In the genomic region with DNA sequence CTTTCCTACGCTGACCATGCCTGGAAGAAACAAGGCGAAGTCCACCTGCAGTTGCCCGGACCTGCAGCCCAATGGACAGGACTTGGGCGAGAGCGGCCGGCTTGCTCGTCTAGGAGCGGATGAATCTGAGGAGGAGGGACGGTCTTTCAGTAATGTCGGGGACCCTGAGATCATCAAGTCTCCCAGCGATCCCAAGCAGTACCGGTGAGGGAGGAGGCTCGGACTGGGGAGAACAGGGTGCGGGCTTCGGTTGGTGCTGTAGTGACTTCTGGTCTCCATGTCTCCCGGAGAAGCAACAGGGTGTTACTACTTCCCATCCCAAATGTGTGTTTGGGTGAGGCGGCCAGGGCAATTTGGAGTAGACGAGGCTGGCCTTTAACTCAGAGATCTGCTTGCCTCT, we compare ENCODE assay signal across 8 mouse cellular contexts. TPM values are rescaled to one million over a fixed set of nuclear protein-coding genes. Genes with fewer than 3 reads are reported as not detected.
DNase-seq lines count a peak whose midpoint lies in the region; ATAC-seq and TF ChIP-seq lines count a peak whose summit lies in the region.

No protein-coding gene starts in this region.

- peak overlapping the region; percentile 92 for H3K4me2 ChIP-seq in heart, embryonic 12.5 days
- H3K4me2 ChIP-seq in limb, embryonic 15.5 days, result peak overlapping the region; percentile 74
- H3K4me2 ChIP-seq in stomach, embryonic 14.5 days (replicated peaks; ENCODE audit: low read depth, low read length), result peak overlapping the region; percentile 55

- peak overlapping the region; percentile 96 for H3K27ac ChIP-seq in heart, embryonic 12.5 days (ENCODE audit: poor library complexity, severe bottlenecking)
- H3K27ac ChIP-seq in ES-Bruce4 (ENCODE audit: insufficient read depth, low read length), result no peak overlapping the region
- H3K27ac ChIP-seq in limb, embryonic 15.5 days, result peak overlapping the region; percentile 94
- H3K27ac ChIP-seq in stomach, embryonic 14.5 days (ENCODE audit: low read length), result peak overlapping the region; percentile 95

- 1% methylated on average over 18 of the region's 18 CpGs for WGBS in heart, embryonic 12.5 days
- WGBS in limb, embryonic 15.5 days, result under 1% methylated on average over 18 of the region's 18 CpGs
- under 1% methylated on average over 18 of the region's 18 CpGs for WGBS in stomach, embryonic 14.5 days

- no peak for TF ChIP-seq CTCF in ES-Bruce4 (IDR thresholded peaks at IDR 0.05; ENCODE audit: low read depth, low read length)

- H3K27me3 ChIP-seq in heart, embryonic 12.5 days (replicated peaks), result no peaks in the 10 kb centered on the region
- no peaks in the 10 kb centered on the region for H3K27me3 ChIP-seq in ES-Bruce4 (ENCODE audit: control insufficient read depth, insufficient read depth, low read length, poor library complexity, severe bottlenecking)
- peaks cover 4% of the 10 kb centered on the region for H3K27me3 ChIP-seq in erythroblast, embryonic 14.5 days (ENCODE audit: control insufficient read depth)
- no peaks in the 10 kb centered on the region for H3K27me3 ChIP-seq in limb, embryonic 15.5 days
- H3K27me3 ChIP-seq in stomach, embryonic 14.5 days (ENCODE audit: control insufficient read depth, insufficient read depth, low read length), result no peaks in the 10 kb centered on the region

- peaks cover 11% of the 10 kb centered on the region for H3K36me3 ChIP-seq in heart, embryonic 12.5 days
- peaks cover 10% of the 10 kb centered on the region for H3K36me3 ChIP-seq in ES-Bruce4 (ENCODE audit: control insufficient read depth, insufficient read depth, low read length, poor library complexity, severe bottlenecking)
- peaks cover 24% of the 10 kb centered on the region for H3K36me3 ChIP-seq in erythroblast, embryonic 14.5 days (ENCODE audit: control insufficient read depth)
- no peaks in the 10 kb centered on the region; the same call in 1 of the 2 replicates for H3K36me3 ChIP-seq in limb, embryonic 15.5 days
- no peaks in the 10 kb centered on the region; the same call in 1 of the 2 replicates for H3K36me3 ChIP-seq in stomach, embryonic 14.5 days (ENCODE audit: control insufficient read depth, insufficient read depth, low read length)

- no peak for DNase-seq in heart, postnatal 36 days
- DNase-seq in kidney, adult 18-20 months, result no peak

- intact Hi-C loops in heart, postnatal 36 days (cut with DNase I), result no loop called here

- ATAC-seq in heart, embryonic 12.5 days (ENCODE audit: insufficient number of reproducible peaks, low FRiP score), result peak; percentile 55
- no peak; the same call in 1 of the 2 replicates for ATAC-seq in limb, embryonic 15.5 days (ENCODE audit: insufficient number of reproducible peaks, low FRiP score, low TSS enrichment, low read depth)
- peak; percentile 26; the same call in 1 of the 2 replicates for ATAC-seq in stomach, embryonic 14.5 days (ENCODE audit: insufficient number of reproducible peaks, insufficient read depth, low FRiP score, low read depth)
- no peak; the same call in 1 of the 2 replicates for ATAC-seq in granulocyte monocyte progenitor cell, adult 5-6 weeks (replicated peaks; ENCODE audit: poor library complexity, severe bottlenecking)

- peak overlapping the region; percentile 97 for H3K4me3 ChIP-seq in heart, embryonic 12.5 days
- H3K4me3 ChIP-seq in ES-Bruce4 (ENCODE audit: low read depth, low read length), result peak overlapping the region; percentile 98
- peak overlapping the region; percentile 80 for H3K4me3 ChIP-seq in erythroblast, embryonic 14.5 days (replicated peaks)
- H3K4me3 ChIP-seq in limb, embryonic 15.5 days, result peak overlapping the region; percentile 76
- peak overlapping the region; percentile 89 for H3K4me3 ChIP-seq in stomach, embryonic 14.5 days (ENCODE audit: low read depth, low read length)

- H3K9ac ChIP-seq in heart, embryonic 12.5 days, result peak overlapping the region; percentile 93
- H3K9ac ChIP-seq in ES-Bruce4 (ENCODE audit: low read depth, poor library complexity, severe bottlenecking), result peak overlapping the region; percentile 87
- H3K9ac ChIP-seq in limb, embryonic 15.5 days, result peak overlapping the region; percentile 63
- peak overlapping the region; percentile 87 for H3K9ac ChIP-seq in stomach, embryonic 14.5 days (replicated peaks; ENCODE audit: low read depth, low read length)

- no peaks in the 10 kb centered on the region for H3K9me3 ChIP-seq in heart, embryonic 12.5 days (replicated peaks)
- H3K9me3 ChIP-seq in ES-Bruce4 (replicated peaks; ENCODE audit: control insufficient read depth, insufficient read depth, low read length, poor library complexity, severe bottlenecking), result no peaks in the 10 kb centered on the region
- H3K9me3 ChIP-seq in erythroblast, embryonic 14.5 days (ENCODE audit: control insufficient read depth, low read length), result no peaks in the 10 kb centered on the region
- no peaks in the 10 kb centered on the region for H3K9me3 ChIP-seq in limb, embryonic 15.5 days
- no peaks in the 10 kb centered on the region for H3K9me3 ChIP-seq in stomach, embryonic 14.5 days (ENCODE audit: control insufficient read depth, low read depth, low read length)

- H3K4me1 ChIP-seq in heart, embryonic 12.5 days (replicated peaks), result peaks cover 8% of the 10 kb centered on the region; the same call in 1 of the 2 replicates
- no peaks in the 10 kb centered on the region for H3K4me1 ChIP-seq in ES-Bruce4 (ENCODE audit: control insufficient read depth, insufficient read depth, low read length)
- peaks cover 29% of the 10 kb centered on the region for H3K4me1 ChIP-seq in erythroblast, embryonic 14.5 days (ENCODE audit: control insufficient read depth)
- H3K4me1 ChIP-seq in limb, embryonic 15.5 days, result peaks cover 9% of the 10 kb centered on the region; the same call in 1 of the 2 replicates
- peaks cover 9% of the 10 kb centered on the region; the same call in 1 of the 2 replicates for H3K4me1 ChIP-seq in stomach, embryonic 14.5 days (ENCODE audit: control insufficient read depth, insufficient read depth, low read length)

- TF ChIP-seq EP300 in ES-Bruce4 (IDR thresholded peaks at IDR 0.05; ENCODE audit: insufficient read depth, low read depth, low read length), result no peak

- no peak for TF ChIP-seq POLR2A in ES-Bruce4 (IDR thresholded peaks at IDR 0.05; ENCODE audit: insufficient read depth, low read length)

RNA-seq across cellular contexts. Expression of gene Nrd1, which starts 0.5 kb away (rescaled TPM):
- polyA plus RNA-seq in heart, embryonic 12.5 days (2016; fragmentation: Nextera tagmentation; extraction: Ambion mirVana), result 67.1 and 70.0 TPM in 2 replicates
- total RNA-seq in heart, postnatal 36 days (2021), result 100 to 1,000 TPM; 132 to 133 TPM
- 199 and 231 TPM in 2 replicates for polyA plus RNA-seq in ES-Bruce4 (2011; ENCODE audit: insufficient read depth, insufficient read length, low read depth, missing spikeins)
- 3.9 and 4.5 TPM in 2 replicates for polyA plus RNA-seq in erythroblast, embryonic 14.5 days (2012)
- 66.5 and 73.4 TPM in 2 replicates for polyA plus RNA-seq in limb, embryonic 15.5 days (2015; fragmentation: Nextera tagmentation; extraction: Ambion mirVana)
- polyA plus RNA-seq in stomach, embryonic 14.5 days (2014; fragmentation: Nextera tagmentation; extraction: Ambion mirVana), result 56.5 and 60.1 TPM in 2 replicates
- total RNA-seq in granulocyte monocyte progenitor cell, adult 5-6 weeks (2014; fragmentation: Nextera tagmentation), result 101 and 106 TPM in 2 replicates
- 88.4 and 119 TPM in 2 replicates for total RNA-seq in granulocyte monocyte progenitor cell, adult 5-6 weeks (2017)

Comparison
In these comparisons a context has a peak if more than half of its experiments do, and no peak if none do; other contexts are left out.
1. ATAC-seq: peak in heart, embryonic 12.5 days (single experiment) and stomach, embryonic 14.5 days (single experiment); none in limb, embryonic 15.5 days (single experiment) and granulocyte monocyte progenitor cell, adult 5-6 weeks (single experiment).
2. RNA of gene Nrd1, which starts 0.5 kb away (polyA plus RNA-seq): 199 to 231 TPM in ES-Bruce4, 66.5 to 73.4 TPM in limb, embryonic 15.5 days, 67.1 to 70.0 TPM in heart, embryonic 12.5 days and 56.5 to 60.1 TPM in stomach, embryonic 14.5 days; 3.9 to 4.5 TPM in erythroblast, embryonic 14.5 days; every median in the first group is over 10 times any median in the second.
3. Peak in every context shown above with its lines, with median percentiles within 50 percentile points of each other: H3K4me2 ChIP-seq, H3K4me3 ChIP-seq and H3K9ac ChIP-seq.